Mouse (Mus musculus) thymus, adult 2 months (tissue): ENCODE measurements around the gene Fzd7. TPM values are rescaled to one million over a fixed set of nuclear protein-coding genes. Genes with fewer than 3 reads are reported as not detected.

Source experiments
- DNase-seq: peaks from one replicate; pipeline ENCODE4 v3.0.0; 2021
- H3K27ac ChIP-seq: fragments of 200-500 bp; 2 replicates; pipeline ENCODE4 v1.5.1; 2012; ENCODE audit warnings: low read length, control low read depth; ENCODE audit not compliant: control insufficient read depth, insufficient read depth
- H3K27me3 ChIP-seq: fragments of 200-500 bp; 2 replicates; pipeline ENCODE4 v1.6.1; 2012; ENCODE audit warnings: mild to moderate bottlenecking, low read length, moderate library complexity, mixed read lengths; ENCODE audit not compliant: control insufficient read depth, insufficient read depth
- H3K36me3 ChIP-seq: fragments of 200-500 bp; 2 replicates; pipeline ENCODE4 v1.6.1; 2012; ENCODE audit warnings: mild to moderate bottlenecking, low read length, moderate library complexity; ENCODE audit not compliant: control insufficient read depth, insufficient read depth
- H3K4me1 ChIP-seq: fragments of 200-500 bp; replicated peaks from 2 replicates; pipeline ENCODE4 v1.6.1; 2012; ENCODE audit warnings: low read length; ENCODE audit not compliant: control insufficient read depth, insufficient read depth
- H3K4me3 ChIP-seq: fragments of 200-500 bp; 2 replicates; pipeline ENCODE4 v1.5.1; 2012; ENCODE audit warnings: mild to moderate bottlenecking, low read length, control low read depth, moderate library complexity; ENCODE audit not compliant: control insufficient read depth, insufficient read depth
- CTCF ChIP-seq: fragments of 200-500 bp; IDR thresholded peaks from 2 replicates; pipeline ENCODE4 v1.5.1; 2012; ENCODE audit warnings: mild to moderate bottlenecking, control low read depth, low read length, moderate library complexity, borderline replicate concordance; ENCODE audit not compliant: control insufficient read depth, poor library complexity, insufficient read depth; ENCODE audit errors: extremely low read depth
- POLR2A ChIP-seq: fragments of 200-500 bp; IDR thresholded peaks from 2 replicates; pipeline ENCODE4 v1.6.1; 2012; ENCODE audit warnings: mild to moderate bottlenecking, low read length, control low read depth, moderate library complexity; ENCODE audit not compliant: control insufficient read depth, poor library complexity, insufficient read depth; ENCODE audit errors: extremely low read depth
- WGBS: fragments of 180-500 bp; shearing (Covaris S2); methylation state at CpG from one replicate; pipeline ENCODE4 v1.1.7; 2018; 5-methylcytosine and 5-hydroxymethylcytosine counted together
- polyA plus RNA-seq: library from polyadenylated mRNA; depleted of rRNA; stranded (reverse); fragments of >200 nt; gene quantifications from 2 replicates; pipeline ENCODE4 v1.2.3, GENCODE M21; 2012

The Fzd7 gene
- polyA plus RNA-seq, 1 experiment = 11.4 TPM

- no peak overlapping the region for H3K27ac ChIP-seq
- H3K36me3 ChIP-seq = no peaks in the 10 kb centered on the region
- no peak overlapping the region for H3K4me3 ChIP-seq
- TF ChIP-seq CTCF (no peak), POLR2A (no peak)
- WGBS = 93% methylated on average over 11 of the region's 11 CpGs
- no peaks in the 10 kb centered on the region for H3K27me3 ChIP-seq
- H3K4me1 ChIP-seq = no peaks in the 10 kb centered on the region; the same call in none of the 2 replicates
- DNase-seq = no peak
Observed at GRCm38 (mm10) chr1:59450896-59451295, 31.3 kb upstream of the Fzd7 start.

DNA sequence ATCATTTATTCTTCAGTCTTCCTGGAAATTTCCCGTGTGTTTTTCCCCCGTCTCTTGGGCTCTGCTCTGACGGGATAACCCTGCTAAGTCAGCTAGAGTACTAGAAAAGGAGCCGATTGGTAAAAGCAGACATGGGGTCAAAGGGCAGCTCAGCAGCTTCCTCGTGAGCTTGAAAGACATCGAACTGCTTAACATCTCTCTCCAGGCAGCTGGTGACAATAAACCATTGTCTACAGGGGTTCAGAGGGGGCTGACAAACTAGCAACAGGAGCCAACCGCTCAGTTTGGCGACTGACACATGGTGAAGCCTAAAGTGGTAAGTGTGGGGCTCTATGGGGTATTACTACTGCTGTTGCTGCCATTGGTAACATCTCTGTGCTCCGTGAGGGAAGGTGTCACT, 30.6 kb upstream of the Fzd7 start:
- no peak overlapping the region for H3K27ac ChIP-seq
- no peak overlapping the region for H3K4me3 ChIP-seq
- no peaks in the 10 kb centered on the region for H3K27me3 ChIP-seq
- WGBS = 82% methylated on average over 9 of the region's 9 CpGs
- DNase-seq = no peak
- no peaks in the 10 kb centered on the region; the same call in 1 of the 2 replicates for H3K4me1 ChIP-seq
- no peaks in the 10 kb centered on the region for H3K36me3 ChIP-seq
- TF ChIP-seq CTCF (no peak), POLR2A (no peak)

DNA sequence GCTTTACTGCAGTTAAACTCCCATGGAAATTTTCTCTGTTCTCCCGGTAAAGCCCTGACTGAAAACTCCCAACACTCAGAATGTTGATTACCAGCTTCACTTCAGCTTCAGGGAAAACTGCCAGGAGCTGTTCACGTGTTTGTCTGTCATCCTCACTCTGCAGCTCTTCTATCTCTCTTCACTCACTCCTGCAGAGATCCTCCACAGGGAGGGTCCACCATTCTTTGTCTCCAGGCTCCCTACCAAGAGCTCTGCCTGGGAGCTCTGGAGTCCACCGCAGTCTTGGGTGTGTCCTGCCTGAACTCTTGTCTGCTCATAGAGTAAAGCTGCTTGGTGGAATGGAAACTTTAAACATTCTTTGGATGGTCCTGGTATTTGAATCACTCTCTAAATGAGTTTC, 25.4 kb upstream of the Fzd7 start:
- Histone ChIP-seq H3K4me3 (no peak overlapping the region), H3K27ac (no peak overlapping the region), H3K4me1 (no peaks in the 10 kb centered on the region), H3K36me3 (no peaks in the 10 kb centered on the region), H3K27me3 (no peaks in the 10 kb centered on the region)
- no peak for DNase-seq
- WGBS = 94% methylated on average over 3 of the region's 3 CpGs
- no peak for TF ChIP-seq POLR2A
- TF ChIP-seq CTCF = no peak

GRCm38 (mm10) chr1:59457873-59458272, 24.4 kb upstream of the Fzd7 start:
- WGBS = over 99% methylated on average over 4 of the region's 4 CpGs

DNA sequence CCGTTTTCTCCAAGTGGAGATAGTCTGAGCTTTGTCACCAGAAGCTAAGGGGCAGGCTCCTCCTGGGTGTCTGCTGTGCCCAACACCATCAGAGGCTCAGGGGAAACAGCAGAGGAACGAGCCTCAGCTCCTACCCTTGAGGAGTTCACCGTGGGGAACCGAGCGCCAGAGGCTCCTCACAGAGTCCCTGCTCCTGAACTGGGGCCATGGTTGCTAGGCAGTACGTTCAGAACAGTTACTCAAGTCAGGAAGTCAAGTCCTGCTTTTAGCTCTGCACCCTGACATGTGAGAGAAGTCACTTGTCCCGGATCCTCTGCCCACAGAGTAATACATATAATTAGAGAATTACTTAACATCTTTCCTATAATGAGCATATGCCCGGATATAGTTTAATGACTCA, 23.3 kb upstream of the Fzd7 start:
- Histone ChIP-seq H3K27me3 (no peaks in the 10 kb centered on the region), H3K27ac (no peak overlapping the region), H3K4me1 (no peaks in the 10 kb centered on the region), H3K36me3 (no peaks in the 10 kb centered on the region), H3K4me3 (no peak overlapping the region)
- no peak for DNase-seq
- no peak for TF ChIP-seq POLR2A
- no peak for TF ChIP-seq CTCF
- 50% methylated on average over 8 of the region's 8 CpGs for WGBS

More at GRCm38 (mm10) chr1:59457873-59458272, 24.4 kb upstream of the Fzd7 start:
- no peak overlapping the region for H3K27ac ChIP-seq
- H3K36me3 ChIP-seq = no peaks in the 10 kb centered on the region
- no peaks in the 10 kb centered on the region for H3K27me3 ChIP-seq
- DNase-seq = no peak
- no peak overlapping the region for H3K4me3 ChIP-seq
- H3K4me1 ChIP-seq = no peaks in the 10 kb centered on the region
- no peak for TF ChIP-seq POLR2A
- no peak for TF ChIP-seq CTCF

- Histone ChIP-seq H3K36me3 (no peaks in the 10 kb centered on the region), H3K4me3 (no peak overlapping the region), H3K27me3 (no peaks in the 10 kb centered on the region), H3K27ac (no peak overlapping the region), H3K4me1 (no peaks in the 10 kb centered on the region; the same call in 1 of the 2 replicates)
- DNase-seq = no peak
- 87% methylated on average over 17 of the region's 17 CpGs for WGBS
- TF ChIP-seq POLR2A (no peak), CTCF (no peak)
Observed at GRCm38 (mm10) chr1:59464696-59465639, 17.3 kb upstream of the Fzd7 start.
